Mouse (Mus musculus) telencephalon, adult 2 months (tissue): Measurements from ENCODE around the gene Vgll4.
A peak's percentile ranks its signal among the peaks of the same experiment; 100 is the strongest.
"Not testable (repeated sequence)": the region's sequence is repeated elsewhere in the genome, so short reads cannot be mapped to it uniquely, and the experiment has no call there.

Source experiments
- DNase-seq: peaks from one replicate; pipeline ENCODE4 v3.0.0-alpha.2; 2011; ENCODE audit warnings: low read depth, low spot score

The Vgll4 gene

GRCm38 (mm10) chr6:114894548-114895106, 75.2 kb downstream of the Vgll4 start:
- DNase-seq = no peak

DNA sequence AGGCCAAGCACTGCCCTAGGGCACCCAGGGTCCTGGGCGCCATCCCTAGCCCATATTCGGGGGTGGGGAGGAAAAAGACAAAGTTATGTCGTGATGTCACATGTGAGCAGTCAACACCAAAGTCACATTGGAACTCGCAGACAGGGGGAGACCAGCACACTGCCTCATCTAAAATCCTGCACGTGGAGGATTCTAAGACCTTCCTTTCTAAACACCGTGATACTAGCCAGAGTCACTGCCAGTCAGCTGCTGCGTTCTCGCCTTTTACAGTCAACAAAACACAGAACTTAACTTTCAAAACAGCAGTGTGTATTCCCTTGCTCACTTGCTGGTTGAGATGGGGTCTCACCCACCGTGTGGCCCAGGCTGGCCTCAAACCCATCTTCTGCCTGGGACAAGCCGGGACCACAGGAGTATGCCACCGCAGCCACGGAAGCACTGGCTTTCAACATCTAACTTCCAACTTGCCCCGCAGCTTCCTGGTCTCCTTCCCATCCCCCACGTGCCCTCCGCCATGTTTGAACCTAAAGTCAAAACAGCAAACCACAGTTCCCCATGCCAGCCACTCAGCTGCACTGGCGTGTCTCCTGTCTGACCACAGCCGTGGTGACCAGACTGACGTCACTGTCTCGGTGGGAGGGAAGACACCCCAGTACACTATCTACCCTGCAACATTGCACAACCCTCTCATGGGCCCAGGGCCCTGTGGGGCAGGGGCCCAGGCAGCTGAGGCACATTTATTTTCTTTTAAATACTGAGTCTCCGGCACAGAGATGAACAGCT, 76.2 kb downstream of the Vgll4 start:
- DNase-seq = no peak

GRCm38 (mm10) chr6:114892363-114892762, 77.4 kb downstream of the Vgll4 start:
- DNase-seq = peak; percentile 68

DNA sequence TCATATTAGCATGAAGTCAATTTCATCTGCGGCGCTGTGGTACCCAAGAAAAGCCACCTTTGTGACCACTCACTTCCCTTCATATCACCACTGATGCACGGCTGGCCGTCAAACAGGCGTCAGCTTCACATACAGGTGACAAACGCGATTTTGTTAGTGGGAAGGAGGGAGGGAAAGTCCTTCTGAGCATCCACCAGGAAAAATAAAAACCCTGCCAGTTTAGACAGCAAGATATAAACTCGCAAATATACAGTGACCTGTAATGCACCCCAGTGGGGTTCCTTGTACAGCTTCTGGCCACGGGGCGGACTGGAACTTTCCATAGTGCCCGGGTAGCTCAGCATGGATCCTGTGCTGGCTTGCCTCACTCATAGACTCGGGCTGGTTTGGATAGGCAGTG, 78.0 kb downstream of the Vgll4 start:
- DNase-seq = no peak

DNA sequence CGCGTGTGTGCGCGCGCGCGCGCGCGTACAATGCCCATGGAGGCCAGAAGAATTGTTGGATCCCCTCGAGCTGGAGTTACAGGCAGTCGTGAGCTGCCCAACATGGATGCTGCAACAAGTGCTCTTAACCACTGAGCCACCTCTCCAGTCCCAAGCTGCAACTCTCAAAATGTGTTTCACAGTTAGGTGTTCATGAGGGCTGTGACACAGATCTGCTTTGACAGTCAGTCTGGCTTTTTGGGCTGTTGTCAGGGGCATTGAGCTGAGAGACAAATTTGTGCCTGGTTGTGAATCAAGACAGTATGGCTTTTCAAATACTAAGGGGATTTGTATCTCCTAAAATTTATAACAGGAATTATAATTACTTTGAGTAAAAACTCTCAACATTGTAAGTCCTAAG, 78.5 kb downstream of the Vgll4 start:
- no peak for DNase-seq

GRCm38 (mm10) chr6:114890411-114891115, 79.2 kb downstream of the Vgll4 start:
- DNase-seq = no peak

GRCm38 (mm10) chr6:114889971-114890370, 79.8 kb downstream of the Vgll4 start:
- not testable (repeated sequence) for DNase-seq

DNA sequence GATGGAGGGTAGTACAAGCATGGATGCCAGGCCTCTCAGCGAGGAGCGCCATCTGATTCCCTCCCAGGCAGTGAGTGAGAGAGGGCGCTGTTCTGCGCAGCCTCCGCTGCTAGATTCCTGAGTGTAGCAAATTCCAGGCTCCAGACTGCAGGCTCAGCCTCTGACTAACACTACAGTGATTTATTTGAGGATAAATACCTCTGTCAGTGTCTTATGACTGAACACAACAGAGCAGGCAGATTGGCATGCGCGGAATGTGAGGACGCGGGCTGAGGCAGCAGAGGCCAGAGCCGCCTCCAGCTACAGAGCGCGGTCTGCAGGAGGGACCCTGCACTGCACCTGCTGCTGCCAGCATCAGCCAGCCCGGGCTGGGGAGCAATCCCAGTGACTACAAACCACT, 80.9 kb downstream of the Vgll4 start:
- DNase-seq = peak; percentile 70

GRCm38 (mm10) chr6:114886504-114887361, 83.1 kb downstream of the Vgll4 start:
- no peak for DNase-seq

DNA sequence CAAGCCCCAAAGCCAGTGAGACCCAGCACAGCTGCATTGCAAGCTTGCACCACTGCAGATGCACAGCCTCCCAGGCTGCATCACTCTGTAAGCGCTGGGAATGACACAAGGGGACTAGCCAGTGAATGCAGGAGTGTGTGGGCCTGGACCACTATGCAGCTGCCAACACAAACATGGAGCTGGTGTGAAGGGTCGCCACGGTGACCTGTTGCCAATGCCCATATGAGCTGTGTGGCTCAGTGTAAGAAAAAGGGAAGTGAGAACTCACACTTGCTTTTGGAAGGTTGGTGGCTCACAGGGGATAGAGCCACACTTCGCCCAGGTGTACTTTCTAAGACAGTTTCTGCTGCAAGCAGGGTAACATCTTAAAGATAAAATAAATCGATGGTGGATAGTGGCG, 83.8 kb downstream of the Vgll4 start:
- DNase-seq = no peak

GRCm38 (mm10) chr6:114885129-114885528, 84.7 kb downstream of the Vgll4 start:
- no peak for DNase-seq

GRCm38 (mm10) chr6:114883261-114883740, 86.5 kb downstream of the Vgll4 start:
- DNase-seq = peak; percentile 76

DNA sequence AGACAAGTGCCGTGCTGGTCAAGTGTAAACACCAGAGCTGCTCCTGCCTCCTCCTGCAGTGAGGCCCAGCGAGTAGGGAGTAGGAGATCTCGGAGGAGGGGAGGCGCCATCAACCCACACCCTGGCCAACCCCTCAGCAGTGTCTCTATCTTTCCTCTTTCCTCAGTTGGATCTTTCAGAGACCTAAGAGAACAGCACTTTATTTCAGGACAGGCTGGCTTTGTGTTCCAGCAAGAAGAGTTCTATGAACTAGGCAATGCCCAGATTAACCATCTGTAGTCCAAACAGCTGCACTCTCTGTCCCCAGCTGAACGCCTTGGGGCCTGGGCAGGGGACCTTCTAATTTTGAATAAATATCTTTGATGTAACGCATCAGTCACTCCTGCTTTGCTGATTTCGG, 87.1 kb downstream of the Vgll4 start:
- no peak for DNase-seq

- DNase-seq = no peak
Measured at GRCm38 (mm10) chr6:114882212-114882611, 87.6 kb downstream of the Vgll4 start.

DNA sequence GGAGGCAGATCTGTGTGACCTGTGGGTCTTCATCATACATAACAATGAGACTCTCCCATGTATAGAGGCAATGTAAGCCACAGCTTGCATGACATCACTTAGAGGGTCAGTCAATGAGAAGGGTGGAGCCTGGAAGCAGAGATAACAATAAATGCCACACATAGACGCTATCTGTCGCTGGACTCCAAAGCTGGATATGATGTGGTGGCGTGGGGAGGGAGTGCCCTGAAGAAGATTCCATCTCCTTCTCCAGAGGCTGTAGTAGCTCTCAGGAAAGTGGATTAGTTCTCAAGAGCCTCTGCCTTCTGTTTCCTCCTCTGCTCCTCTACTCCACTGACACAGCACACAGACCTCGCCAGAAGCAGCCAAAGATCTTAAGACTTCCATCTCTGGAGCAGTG, 89.0 kb downstream of the Vgll4 start:
- no peak for DNase-seq

- no peak for DNase-seq
Measured at GRCm38 (mm10) chr6:114878841-114879520, 90.8 kb downstream of the Vgll4 start.

- DNase-seq = no peak
Measured at GRCm38 (mm10) chr6:114876546-114876945, 93.2 kb downstream of the Vgll4 start.

GRCm38 (mm10) chr6:114876033-114876432, 93.8 kb downstream of the Vgll4 start:
- DNase-seq = no peak

DNA sequence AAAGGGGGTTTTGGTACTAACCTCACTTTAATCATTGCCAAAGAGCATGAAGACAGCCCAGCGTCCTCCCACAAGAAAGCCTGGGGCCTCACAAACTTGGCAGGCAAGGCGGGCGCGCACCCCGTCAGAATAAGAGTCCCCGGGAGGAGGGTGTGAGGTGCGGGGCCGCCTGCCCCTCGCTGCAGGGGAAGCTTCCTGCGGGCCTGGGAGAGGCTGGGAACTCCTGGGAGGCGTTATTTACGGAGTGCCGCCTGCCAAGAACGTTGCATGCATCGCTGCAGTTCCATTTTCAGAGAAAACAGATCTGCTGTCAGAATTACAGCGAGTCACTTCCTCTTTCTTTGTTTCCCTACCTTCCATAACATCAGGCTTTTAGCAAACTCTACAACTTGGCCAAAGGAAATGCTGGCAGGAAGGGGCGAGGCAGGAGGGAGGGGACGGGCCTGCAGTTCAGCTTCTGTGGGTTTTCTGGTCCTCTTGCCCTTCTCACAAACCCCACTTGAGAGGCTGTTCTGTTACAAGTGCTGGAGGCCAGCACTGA, 94.7 kb downstream of the Vgll4 start:
- DNase-seq = peak; percentile 86

DNA sequence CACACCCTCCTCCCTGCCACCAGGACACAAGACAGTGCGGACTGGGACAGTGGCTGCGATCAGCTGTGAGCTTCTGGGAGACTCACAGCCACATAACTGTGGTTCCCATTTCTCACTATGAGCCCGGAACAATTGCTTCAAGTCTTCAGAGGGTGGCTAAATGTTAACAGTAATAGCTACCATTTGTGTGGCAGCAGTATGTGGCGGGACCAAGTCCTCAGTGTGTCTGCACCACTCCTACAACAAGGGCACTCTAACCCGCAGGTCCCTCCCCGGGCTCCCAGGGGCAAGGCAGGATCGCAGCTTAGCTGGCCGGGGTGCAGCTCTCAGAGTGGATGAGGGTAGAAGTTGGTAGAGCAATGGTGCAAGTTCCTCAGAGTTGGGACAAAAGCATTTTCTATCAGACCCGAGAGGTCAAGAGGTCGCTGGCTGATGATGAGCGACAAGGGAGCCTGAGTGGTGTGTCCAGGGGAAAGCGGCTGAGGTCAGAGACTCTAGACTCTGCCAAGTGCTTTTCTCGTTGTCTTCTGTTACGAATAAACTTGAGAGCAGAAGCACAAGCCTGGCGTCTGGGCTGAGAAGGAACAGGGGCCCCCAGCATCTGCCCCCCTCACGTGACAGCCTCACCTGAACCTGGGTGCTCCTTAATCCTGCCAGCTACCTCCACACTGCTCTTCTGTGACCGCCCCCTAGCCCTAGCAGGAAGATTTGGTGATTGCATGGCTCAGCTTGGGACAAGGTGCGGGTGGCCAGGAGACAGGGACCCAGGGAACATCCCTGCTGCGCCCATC, 95.5 kb downstream of the Vgll4 start:
- DNase-seq = no peak
